Mouse (Mus musculus): ENCODE data around the gene Ms4a7.
"Not testable (repeated sequence)": the region's sequence is repeated elsewhere in the genome, so short reads cannot be mapped to it uniquely, and the experiment has no call there.

The Ms4a7 gene

DNA sequence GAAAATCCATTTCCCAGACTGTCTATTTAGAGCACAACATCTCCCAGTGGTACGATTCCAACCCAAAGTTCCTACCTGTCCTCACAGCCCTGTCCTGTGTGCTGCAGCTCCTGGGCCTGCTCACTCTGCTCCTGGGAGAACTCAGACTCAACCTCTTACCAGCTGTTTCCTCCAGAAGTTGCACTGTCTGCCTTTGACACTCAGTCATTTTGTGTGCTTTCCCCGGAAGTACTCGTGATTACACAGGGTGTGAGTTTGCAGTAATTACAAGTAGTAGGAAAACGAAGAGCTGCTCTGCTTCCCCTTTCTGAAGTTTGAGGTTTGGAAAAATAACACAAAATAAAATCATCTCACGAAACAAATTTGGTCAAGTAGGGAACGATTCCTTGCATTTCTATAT is at the start of gene Ms4a7:
Ms4a7 (minus strand) TSS at position 215 of the 400 bp plus-strand sequence.
- DNase-seq (ENCODE audit: low spot score in 2 of 2), result no peak

DNA sequence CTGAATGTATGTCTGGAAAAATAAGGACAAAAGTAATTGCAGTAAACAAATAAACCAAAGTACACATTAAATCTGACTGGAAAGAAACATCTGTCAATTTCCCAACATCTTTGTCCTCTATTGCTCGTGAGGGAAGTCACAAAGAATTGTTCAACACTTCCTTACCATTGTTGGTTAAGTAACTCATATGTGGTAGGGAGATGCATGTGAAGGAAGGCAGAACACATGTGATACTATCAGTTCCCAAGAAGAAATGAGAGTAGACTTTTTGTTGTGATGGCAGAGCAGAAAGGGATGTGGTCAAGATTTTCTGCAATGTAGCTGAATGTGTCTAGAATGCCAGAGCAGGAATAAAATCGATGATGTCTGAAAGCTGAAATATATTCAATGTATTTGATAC is 40.5 kb upstream of the Ms4a7 start:
- DNase-seq (ENCODE audit: low spot score in 2 of 2), result no peak

DNA sequence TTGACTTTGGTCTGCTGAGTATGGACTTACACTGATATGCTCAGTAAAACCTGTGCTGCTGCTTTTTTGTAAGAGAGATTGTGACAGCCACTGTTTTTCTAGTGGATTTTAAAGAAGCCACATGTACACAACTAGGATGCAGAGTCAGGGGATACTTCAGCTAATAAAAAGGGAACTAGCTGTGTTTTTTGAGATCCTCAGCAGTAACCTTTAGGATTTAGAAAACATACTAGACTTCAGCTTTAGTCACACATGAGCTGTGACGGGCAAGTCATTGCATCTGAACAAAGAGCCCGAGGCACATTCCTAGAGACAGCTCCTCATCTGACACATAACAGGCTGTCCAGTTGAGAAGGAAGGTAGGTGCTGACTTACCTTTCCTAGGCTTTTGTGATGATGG is 39.3 kb upstream of the Ms4a7 start, which contains the start of gene Ms4a4a:
Ms4a4a (plus strand) TSS at position 251 of the 400 bp plus-strand sequence.
- DNase-seq (ENCODE audit: low spot score in 2 of 2), result no peak

DNA sequence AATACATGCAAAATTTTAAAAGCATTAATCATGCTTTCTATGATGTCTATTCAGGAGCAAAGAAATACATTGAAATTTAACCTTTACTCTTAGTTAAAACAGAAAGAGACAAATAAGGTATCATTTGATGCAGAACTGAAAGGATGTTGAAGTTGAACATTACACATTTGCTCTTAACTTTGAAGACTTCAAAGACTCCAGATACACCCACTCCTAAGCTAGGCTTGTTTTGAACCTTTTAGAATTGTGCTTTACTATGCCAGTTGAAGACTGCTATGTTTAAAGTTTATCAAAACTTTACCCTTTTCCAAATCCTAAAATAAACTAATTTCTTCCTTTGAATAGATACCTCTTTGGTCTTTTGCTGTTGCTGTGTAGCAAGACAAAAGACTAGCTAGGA is 35.2 kb upstream of the Ms4a7 start:
- DNase-seq (ENCODE audit: low spot score in 2 of 2), result no peak

DNA sequence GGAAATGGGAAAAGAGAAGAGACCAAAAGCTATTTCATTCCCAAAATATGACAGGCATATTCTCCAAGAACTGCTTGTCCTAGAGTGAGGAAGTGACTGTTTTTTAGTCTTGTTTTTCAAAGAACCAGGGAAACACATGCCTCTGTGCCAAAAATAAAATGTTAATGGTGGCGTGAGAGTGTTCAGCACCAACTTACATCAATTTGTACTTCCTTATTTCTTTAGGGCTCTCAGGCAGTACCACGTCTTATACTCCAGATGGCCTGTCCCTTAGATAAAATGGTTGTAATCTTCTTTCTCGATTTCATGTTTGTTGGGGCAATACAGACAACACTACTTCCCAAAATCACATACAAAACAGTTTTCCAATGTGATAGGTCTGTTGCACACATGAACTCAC is 32.4 kb upstream of the Ms4a7 start:
- DNase-seq (ENCODE audit: low spot score in 2 of 2), result no peak

DNA sequence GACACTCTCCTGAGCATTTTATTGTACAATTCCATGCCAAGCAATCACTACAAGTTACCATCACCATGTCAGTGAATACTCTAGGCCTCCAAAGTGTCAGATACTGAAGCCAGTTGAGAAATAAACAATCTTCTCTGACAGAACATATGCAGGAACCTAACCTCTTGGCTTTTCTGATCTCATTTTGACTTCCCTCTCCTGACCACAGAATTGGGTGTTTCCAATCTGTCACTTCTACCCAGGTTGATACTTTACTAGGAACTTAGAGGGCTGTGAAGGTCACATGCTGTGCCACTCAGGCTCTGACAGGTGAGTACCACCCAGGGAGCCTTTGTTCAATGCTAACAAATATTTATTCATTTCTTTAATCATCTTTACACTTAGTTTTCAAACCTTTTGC is 26.1 kb upstream of the Ms4a7 start:
- DNase-seq (ENCODE audit: low spot score in 2 of 2), result no peak

DNA sequence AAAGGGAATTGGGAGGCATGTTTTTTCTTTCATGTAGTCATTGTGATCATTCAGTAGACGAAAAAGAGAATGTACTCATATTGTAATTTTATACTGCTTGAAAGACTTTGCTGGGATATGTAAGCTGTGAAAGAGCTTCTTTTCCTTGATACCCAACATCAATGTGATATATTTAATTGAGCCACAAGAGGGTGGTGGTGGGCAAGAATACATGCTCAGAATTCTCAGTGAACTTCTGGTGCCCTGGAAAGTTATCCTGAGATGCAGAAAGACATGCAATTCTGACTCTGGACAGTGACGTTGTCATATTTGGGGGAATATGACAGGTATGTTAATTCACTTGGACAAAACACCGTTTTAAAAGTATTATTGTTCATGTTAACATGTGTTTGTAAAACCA is 24.2 kb upstream of the Ms4a7 start:
- no peak for DNase-seq (ENCODE audit: low spot score in 2 of 2)

DNA sequence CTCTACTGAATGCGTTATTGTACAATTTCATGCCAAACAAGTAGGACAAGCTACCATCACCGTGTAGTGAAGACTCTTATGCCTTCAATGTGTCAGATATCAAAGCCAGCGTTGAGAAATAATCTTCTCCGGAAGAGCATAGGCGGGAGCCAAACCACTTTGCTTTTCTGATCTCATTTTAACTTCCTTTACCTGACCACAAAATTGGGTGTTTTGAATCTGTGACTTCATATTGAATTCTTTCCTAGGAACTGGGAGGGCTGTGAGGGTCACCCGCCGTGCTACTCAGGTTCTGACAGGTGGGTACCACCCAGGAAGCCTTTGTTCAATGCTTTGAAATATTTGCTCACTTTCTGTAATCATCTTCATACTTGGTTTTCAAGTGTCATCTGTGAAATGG is 19.8 kb upstream of the Ms4a7 start:
- no peak for DNase-seq (ENCODE audit: low spot score in 2 of 2)

DNA sequence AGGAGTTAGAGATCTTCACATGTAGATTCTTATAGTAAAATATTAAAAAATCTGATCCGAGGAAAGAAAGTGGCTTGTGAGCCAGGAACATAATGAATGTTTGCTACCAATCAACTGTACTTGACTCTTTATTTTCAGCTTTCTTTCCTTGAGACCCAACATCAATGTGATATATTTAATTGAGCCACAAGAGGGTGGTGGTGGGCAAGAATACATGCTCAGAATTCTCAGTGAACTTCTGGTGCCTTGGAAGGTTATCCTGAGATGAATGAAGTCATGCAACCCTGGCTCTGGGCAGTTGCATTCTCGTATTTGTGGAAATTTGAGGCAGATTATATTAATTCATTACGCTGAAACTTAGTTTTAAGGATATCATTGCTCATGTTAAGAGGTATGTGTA is 15.9 kb upstream of the Ms4a7 start:
- DNase-seq (ENCODE audit: low spot score in 2 of 2), result no peak

DNA sequence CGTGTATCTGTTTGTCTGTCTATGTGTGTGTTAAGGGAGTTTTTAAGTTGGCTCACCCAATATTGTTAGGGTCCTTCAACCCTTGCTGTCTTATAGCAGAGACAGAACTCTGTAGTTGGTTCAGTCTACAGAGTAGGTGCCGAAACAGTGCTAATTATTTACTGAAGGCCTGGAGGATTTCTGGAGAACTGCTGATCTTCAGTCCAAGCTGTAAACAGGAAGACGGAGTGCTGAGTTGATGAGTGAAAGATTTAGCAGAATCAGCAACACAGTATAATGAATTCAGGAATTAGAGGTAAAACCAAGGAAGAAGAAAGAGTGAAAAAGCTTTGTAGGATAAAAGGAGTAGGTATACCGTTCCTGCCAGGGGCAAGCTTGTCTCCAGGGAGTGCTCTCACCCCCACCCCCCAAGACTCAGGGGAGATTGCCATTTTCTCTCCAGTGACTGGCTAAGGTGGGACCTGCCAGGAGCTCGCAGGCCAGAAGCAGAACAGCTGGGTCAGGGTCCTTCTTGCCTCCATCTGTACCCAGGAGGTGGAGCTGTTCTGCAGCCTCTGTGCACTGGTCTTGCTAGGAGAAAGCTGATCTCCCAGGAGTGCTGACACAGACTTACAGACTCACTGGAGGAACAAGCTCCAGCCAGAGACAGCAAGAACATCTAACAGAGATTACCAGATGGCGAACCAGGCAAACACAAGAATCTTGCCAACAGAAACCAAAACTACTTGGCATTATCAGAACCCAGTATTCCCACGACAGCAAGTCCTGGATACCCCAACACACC is 13.9 kb upstream of the Ms4a7 start:
- peak in 1 of 2 experiments; percentile 20 for DNase-seq (ENCODE audit: low spot score in 2 of 2)

DNA sequence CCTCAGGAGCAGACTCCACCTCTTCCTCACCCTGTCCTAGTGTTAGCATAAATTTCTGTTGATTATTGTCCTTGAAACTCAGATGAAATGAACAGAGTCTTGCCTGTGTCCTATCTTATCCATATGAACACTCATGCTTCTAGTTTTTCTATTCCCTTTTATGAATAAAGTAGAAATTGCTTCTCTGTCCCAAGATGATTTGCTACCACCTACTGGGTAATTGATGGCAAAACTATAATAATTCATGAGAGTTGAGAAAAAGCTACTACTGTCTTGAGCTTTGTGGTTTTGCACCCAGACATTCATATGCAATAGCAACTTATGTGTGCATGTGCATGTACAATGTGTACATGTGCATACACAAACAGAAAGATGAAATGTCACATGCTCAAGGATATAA is 8.0 kb upstream of the Ms4a7 start:
- no peak for DNase-seq (ENCODE audit: low spot score in 2 of 2)

DNA sequence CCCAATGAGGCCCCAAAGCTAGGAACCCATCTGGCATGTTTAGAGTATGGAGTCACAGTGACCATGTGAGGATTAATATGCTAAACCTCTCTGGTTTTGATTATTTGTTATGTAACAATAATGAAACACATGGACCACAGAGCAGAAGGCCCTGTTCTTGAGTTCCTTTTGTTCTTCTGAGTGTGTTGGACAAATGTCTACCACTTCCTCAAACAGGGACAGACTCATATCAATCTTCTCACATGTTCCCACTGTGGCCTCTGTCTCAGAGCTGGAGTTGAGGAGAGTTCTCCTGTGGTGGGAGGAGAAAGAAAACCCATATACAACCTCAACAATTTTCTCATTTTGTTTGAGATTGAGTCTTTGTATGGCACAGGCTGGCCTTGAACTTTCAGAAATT is 7.2 kb upstream of the Ms4a7 start:
- no peak for DNase-seq (ENCODE audit: low spot score in 2 of 2)

DNA sequence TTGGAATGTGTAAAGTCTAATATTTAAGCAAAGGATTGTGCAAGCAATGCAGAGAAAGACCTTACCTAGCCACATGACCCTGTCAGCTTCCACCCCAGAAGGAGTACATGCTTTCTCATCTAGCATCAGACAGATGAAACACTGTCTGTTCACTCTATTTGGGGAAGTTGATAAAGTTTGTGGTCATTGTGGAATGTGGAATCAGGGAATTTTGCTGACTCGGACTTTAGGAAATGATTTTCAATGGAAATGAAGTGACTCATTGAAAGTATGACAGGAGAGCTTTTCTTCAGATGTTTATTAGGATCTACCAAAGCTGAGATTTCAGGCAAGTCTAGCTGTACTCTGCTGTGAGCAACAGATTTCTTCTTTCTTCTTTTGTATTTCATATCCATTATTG is 14.8 kb downstream of the Ms4a7 start:
- no peak for DNase-seq (ENCODE audit: low spot score in 2 of 2)

DNA sequence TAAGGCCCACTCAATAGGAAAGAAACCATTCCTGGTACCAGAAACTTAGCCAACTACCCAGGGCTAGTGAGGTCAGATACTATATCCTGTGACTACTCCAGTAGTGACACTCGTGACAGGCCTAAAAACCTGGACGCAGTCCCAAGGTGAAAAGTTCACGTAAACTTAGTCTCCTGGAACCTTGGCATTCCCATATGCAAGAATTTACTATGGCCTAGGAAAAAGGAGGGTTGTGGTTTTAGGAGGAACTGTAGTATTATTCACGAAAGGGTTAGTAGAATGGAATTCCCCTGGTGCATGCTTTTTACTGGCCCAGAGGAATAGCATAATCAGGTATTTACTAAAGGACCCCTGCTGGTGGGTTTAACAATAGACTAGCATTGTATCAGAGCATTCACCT is 19.2 kb downstream of the Ms4a7 start:
- DNase-seq (ENCODE audit: low spot score in 2 of 2), result no peak

DNA sequence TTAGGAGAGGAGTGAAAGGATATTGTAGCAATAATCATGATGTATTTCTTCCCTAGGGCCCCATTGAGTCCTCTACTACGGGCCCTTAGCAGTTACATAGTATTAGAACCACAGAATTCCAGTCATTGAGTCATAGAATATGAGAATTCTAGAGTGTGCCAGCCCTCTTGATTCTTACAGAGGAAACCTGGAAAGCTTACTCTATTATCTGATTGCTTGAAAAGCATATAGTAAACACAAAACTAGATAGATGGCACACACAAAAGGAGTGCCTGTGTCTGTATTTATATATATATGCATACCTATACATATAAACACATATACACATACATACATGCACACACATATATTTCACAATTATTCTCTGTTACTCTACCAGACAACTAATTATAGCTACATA is 21.6 kb downstream of the Ms4a7 start, which contains the start of gene Ms4a14:
Ms4a14 (minus strand) TSS at position 101 of the 400 bp plus-strand sequence.
- DNase-seq (ENCODE audit: low spot score in 2 of 2), result no peak

DNA sequence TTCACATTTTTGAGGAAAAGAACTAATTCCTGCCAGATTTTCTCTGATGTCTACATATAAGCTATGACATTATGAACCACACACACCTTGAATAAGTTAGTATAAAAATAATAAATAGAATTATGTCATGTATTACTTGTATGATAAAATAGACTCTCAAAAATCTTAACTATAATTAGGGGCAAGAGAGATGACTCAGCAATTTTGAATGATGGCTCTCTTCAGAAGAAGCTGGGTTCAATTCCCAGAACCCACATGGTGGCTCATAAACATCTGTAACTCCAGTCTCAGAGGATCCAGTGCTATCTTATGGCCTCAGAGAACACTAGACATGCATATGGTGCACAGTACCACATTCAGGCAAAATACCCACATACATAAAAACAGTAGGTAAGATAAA is 27.1 kb downstream of the Ms4a7 start:
- DNase-seq (ENCODE audit: low spot score in 2 of 2), result no peak

DNA sequence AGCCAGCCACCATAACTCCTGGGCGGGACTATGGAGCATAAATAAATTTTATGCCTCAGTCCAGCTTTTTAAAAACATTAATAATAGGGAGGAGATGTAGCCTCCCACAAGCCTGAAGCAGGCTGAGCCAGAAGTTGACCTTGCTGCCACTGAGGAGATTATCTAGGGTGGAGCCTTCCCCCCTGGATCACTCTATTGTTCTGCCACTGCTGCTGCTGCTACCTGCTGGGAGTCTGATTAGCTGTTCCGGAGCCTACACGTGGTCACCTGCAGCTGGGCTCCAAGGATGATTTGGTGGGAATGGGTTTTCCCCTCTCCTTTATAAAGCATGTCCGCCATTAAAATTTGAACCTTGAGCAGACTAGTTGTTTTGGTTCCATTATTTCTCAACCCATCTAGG is 36.4 kb downstream of the Ms4a7 start:
- not testable (repeated sequence) for DNase-seq (ENCODE audit: low spot score in 2 of 2)

DNA sequence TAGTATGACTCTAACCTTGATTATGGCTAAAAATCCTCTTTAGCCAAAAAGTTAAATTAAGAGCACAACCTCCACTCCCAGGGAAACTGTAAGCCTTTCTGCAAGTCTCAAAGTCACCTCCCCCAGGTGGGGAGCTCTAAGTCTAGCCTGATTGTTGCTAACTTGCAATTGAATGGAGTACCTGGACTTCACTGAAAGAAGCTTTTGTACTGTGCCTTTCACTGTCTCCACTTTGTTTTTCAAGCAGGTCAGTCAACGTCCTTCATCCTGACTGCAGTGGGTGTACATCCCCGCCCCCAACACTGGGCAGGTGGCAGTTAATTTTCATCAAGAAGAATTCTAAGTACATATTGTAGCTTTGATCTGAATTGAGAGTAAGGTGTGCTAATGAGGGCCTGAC is 37.0 kb downstream of the Ms4a7 start:
- no peak for DNase-seq (ENCODE audit: low spot score in 2 of 2)

DNA sequence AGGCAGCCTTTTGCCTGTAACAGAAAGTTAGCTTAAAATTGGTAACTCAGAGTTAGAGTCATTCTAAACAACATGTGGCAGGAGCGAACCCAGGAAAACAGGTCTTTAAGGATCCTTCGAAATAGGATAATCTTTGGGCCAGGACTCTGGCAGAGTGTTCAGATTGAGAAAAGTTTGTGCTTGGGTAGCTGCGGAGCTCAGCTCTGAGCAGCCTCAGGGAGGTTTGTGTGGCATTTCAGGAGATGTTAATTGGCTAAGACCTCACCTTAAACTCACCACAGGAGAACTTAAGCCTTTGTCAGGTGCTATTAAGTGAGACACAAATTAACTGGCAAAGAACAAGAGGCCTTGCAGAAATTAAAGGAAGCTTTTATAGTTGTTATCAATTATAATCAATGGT is 42.3 kb downstream of the Ms4a7 start:
- DNase-seq (ENCODE audit: low spot score in 2 of 2), result not testable (repeated sequence)

DNA sequence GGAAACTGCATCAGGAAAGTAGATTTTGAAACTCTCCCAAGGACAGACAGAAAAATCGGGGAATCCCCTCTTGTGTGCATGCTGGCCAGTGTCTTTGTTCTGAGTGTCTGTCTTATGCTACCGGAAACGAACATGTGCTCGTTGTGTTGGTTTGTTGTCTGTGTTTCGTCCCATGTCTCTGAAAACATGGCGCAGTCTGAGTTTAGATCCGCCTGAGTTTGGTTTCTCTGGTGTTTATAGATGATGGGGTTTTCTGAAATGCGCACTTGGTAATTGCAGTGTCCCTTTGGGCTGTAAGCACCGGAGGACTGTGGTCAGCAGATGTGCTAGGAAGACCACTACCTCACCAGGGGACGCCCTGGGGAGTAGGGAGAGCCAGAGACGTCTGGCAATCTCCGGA is 43.0 kb downstream of the Ms4a7 start:
- peak in 1 of 2 experiments; percentile 14 for DNase-seq (ENCODE audit: low spot score in 2 of 2)

DNA sequence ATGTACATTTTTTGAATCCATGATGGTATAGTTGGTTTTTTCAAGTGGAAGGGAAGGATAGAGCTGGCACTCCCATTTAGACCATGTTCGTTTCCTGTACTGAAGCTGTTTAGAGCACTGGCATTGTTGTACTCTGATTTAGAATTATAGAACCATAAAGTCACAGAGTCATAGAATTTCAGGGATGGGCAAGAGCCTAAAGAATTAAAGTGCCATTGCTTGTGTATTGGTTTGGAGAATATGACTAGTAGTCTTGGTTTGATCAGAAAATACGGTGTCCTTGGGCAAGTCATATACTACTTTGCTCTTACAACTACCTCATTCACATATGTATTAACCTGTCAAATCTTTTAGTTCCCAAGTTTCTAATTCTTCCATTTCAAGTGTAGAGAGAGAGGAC is 52.2 kb downstream of the Ms4a7 start, which contains the start of gene Ms4a5:
Ms4a5 (minus strand) TSS at position 101 of the 400 bp plus-strand sequence.
- DNase-seq (ENCODE audit: low spot score in 2 of 2), result no peak

DNA sequence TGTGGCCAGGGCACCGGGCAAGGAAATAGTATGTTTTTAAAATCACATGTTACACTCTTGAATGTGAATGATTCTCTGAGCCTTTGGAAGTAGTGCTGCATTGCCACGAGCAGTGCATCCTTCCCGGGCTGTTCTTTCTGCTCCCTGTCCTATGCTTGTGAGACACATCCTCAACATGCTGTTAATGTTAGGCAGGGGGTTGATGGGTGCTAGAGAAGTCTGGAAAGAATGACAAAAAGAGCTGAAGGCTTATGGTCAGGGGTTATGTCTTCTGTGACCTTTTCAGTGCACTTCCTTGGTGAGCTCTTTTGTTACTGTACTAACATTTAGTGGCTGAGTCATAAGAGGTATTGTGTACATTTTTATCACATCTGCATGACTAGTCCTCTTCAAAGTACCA is 55.7 kb downstream of the Ms4a7 start:
- DNase-seq (ENCODE audit: low spot score in 2 of 2), result no peak

DNA sequence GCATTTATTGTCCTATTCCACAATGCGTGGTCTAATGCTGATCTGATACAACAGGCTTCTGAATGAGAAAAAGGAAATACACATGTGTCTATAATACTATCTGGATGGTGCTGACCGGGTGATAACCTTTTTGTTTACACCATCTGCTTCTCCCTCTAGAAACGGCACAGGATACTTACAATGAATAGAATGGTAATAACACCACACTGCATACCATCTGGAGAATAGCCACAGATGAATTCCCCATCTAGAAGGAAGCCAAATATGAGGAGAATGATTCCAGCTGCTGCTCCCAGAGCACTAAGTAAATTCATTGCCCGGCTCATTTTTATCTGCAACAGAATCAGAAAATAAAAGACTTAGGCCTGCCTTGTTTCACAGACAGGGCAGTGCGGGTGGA is 59.5 kb downstream of the Ms4a7 start:
- no peak for DNase-seq (ENCODE audit: low spot score in 2 of 2)

Data from spleen, postnatal 10 days (tissue).